Mouse (Mus musculus): Measurements from ENCODE around the gene Figla. TPM values are rescaled to one million over a fixed set of nuclear protein-coding genes. Genes with fewer than 3 reads are reported as not detected.

Gene Figla
- total RNA-seq, 2 experiments from 2014 or later = not detected

GRCm38 (mm10) chr6:86069856-86070255 is 53.9 kb downstream of the Figla start:
- no peak for DNase-seq

GRCm38 (mm10) chr6:86070277-86070676 is 54.3 kb downstream of the Figla start:
- DNase-seq = no peak

Other genes with a start within 250 kb of the Figla start
- gene Nat8f6, start 195.2 kb upstream of the Figla start, total RNA-seq (2021) = not detected
- gene Nat8f5, start 195.2 kb upstream of the Figla start, total RNA-seq (2021) = not detected
- not detected for gene Nat8, start 184.1 kb upstream of the Figla start, total RNA-seq (2021)
- under 1 TPM in 1 of 2 experiments, not detected in 1; 0.08 TPM for gene Nat8f2, start 147.0 kb upstream of the Figla start, total RNA-seq (2021)
- 1 to 10 TPM in 1 of 2 experiments, under 1 TPM in 1; 0.97 to 1.1 TPM for gene Nat8f4, start 111.3 kb upstream of the Figla start, total RNA-seq (2021)
- gene Tprkb, start 104.3 kb upstream of the Figla start, total RNA-seq (2021) = 10 to 100 TPM; 13.3 to 13.5 TPM
- 1 to 10 TPM; 2.8 to 3.2 TPM for gene Nat8f1, start 100.5 kb upstream of the Figla start, total RNA-seq (2021)
- gene Dusp11, start 54.5 kb upstream of the Figla start, total RNA-seq (2021) = 10 to 100 TPM; 29.3 to 38.4 TPM
- under 1 TPM; 0.18 to 0.30 TPM for gene Add2, start 12.5 kb downstream of the Figla start, total RNA-seq (2021)
- 1 to 10 TPM; 1.2 to 1.7 TPM for gene Tgfa, start 179.1 kb downstream of the Figla start, total RNA-seq (2021)

Data from heart, adult 18-20 months (tissue).